Mouse (Mus musculus) lung, postnatal 0 days (tissue): ENCODE measurements around the gene Gimap5.

ENCODE experiments used
- CTCF ChIP-seq: IDR thresholded peaks from 2 replicates; pipeline ENCODE4 v1.5.1; 2016; ENCODE audit warnings: antibody characterized with exemption, mild to moderate bottlenecking
- EP300 ChIP-seq: IDR thresholded peaks from 2 replicates; pipeline ENCODE4 v1.6.1; 2016; ENCODE audit warnings: antibody characterized with exemption, mild to moderate bottlenecking, control low read depth

DNA sequence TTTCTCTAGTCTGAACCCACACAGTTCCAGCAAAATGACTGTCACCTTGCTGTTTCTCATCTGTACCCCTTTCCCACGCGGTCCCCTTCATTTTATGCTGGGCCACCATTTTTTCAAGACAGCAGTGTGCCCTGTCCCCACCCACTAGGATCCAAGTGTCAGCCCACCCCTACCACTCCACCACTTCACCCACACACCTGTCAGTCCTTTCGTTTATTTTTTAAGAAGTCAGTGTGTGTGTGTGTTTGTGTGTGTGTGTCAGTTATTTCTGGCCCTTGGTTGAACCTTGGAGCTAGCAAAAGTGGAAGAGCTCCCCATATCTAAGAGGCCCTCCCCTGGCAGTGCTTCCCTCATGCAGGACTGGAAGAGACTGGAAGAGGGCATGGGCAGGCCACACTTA, 22.9 kb downstream of the Gimap5 start:
- TF ChIP-seq CTCF (no peak), EP300 (no peak)
